Mouse (Mus musculus) brain, embryonic 14.5 days (tissue): ENCODE measurements around the gene Tspo2. TPM values are rescaled to one million over a fixed set of nuclear protein-coding genes. Genes with fewer than 3 reads are reported as not detected.
"Not testable (repeated sequence)": the region's sequence is repeated elsewhere in the genome, so short reads cannot be mapped to it uniquely, and the experiment has no call there.

Experiments used
- DNase-seq: peaks from one replicate; pipeline ENCODE4 v3.0.0-alpha.2; 2011; ENCODE audit warnings: low read depth
- CTCF ChIP-seq: fragments of 200-500 bp; IDR thresholded peaks from 2 replicates; pipeline ENCODE4 v1.5.1; 2012; ENCODE audit warnings: inconsistent platforms, mild to moderate bottlenecking, moderate library complexity, borderline replicate concordance; ENCODE audit not compliant: insufficient read depth, insufficient read length; ENCODE audit errors: extremely low read depth
- POLR2A ChIP-seq: fragments of 200-500 bp; IDR thresholded peaks from 2 replicates; pipeline ENCODE4 v1.6.1; 2012; ENCODE audit warnings: mild to moderate bottlenecking, inconsistent platforms, borderline replicate concordance; ENCODE audit not compliant: poor library complexity, insufficient read depth, insufficient read length, severe bottlenecking; ENCODE audit errors: extremely low read depth
- polyA plus RNA-seq: library from polyadenylated mRNA; depleted of rRNA; stranded (reverse); fragments of >200 nt; gene quantifications from 2 replicates; pipeline ENCODE4 v1.2.3, GENCODE M21; 2012; rRNA removed

Gene Tspo2
- 6.5 and 8.2 TPM in 2 replicates for polyA plus RNA-seq

GRCm38 (mm10) chr17:48451353-48451675, at the start of gene Tspo2:
Gene Tspo2, minus strand, starts transcription at chr17:48451522.
- TF ChIP-seq POLR2A (no peak), CTCF (no peak)

GRCm38 (mm10) chr17:48500846-48501445, 49.6 kb upstream of the Tspo2 start:
- no peak for DNase-seq
- TF ChIP-seq CTCF (no peak), POLR2A (no peak)

More at GRCm38 (mm10) chr17:48451353-48451675, at the start of gene Tspo2:
- DNase-seq: no peak

- no peak for TF ChIP-seq POLR2A
- no peak for TF ChIP-seq CTCF
- DNase-seq: no peak
These were observed 46.7 kb upstream of the Tspo2 start for GRCm38 (mm10) chr17:48497986-48498385.

GRCm38 (mm10) chr17:48493986-48494385, 42.7 kb upstream of the Tspo2 start:
- peak; percentile 37 for DNase-seq
- no peak for TF ChIP-seq POLR2A

GRCm38 (mm10) chr17:48493582-48493981, 42.3 kb upstream of the Tspo2 start:
- no peak for DNase-seq
- TF ChIP-seq CTCF (no peak), POLR2A (no peak)

- TF ChIP-seq CTCF: no peak
- no peak for TF ChIP-seq POLR2A
- no peak for DNase-seq
These were observed 41.3 kb upstream of the Tspo2 start for GRCm38 (mm10) chr17:48492621-48493020.

GRCm38 (mm10) chr17:48489466-48489865, 38.1 kb upstream of the Tspo2 start:
- TF ChIP-seq CTCF: no peak
- no peak for TF ChIP-seq POLR2A
- DNase-seq: no peak

- TF ChIP-seq POLR2A (no peak), CTCF (no peak)
- DNase-seq: no peak
These were observed 32.9 kb upstream of the Tspo2 start for GRCm38 (mm10) chr17:48484191-48484590.

GRCm38 (mm10) chr17:48483764-48484163, 32.4 kb upstream of the Tspo2 start:
- TF ChIP-seq CTCF (no peak), POLR2A (no peak)
- DNase-seq: no peak

- peak; percentile 50 for DNase-seq
- TF ChIP-seq POLR2A (no peak), CTCF (no peak)
These were observed 28.6 kb upstream of the Tspo2 start for GRCm38 (mm10) chr17:48479952-48480351.

- TF ChIP-seq CTCF (no peak), POLR2A (no peak)
- DNase-seq: no peak
These were observed 24.1 kb upstream of the Tspo2 start for GRCm38 (mm10) chr17:48475444-48475843.

GRCm38 (mm10) chr17:48474282-48474681, 23.0 kb upstream of the Tspo2 start:
- DNase-seq: not testable (repeated sequence)

- DNase-seq: peak; percentile 90
- peak; percentile 98 for TF ChIP-seq CTCF
- no peak for TF ChIP-seq POLR2A
These were observed 16.3 kb upstream of the Tspo2 start for GRCm38 (mm10) chr17:48467395-48468231.

GRCm38 (mm10) chr17:48466769-48467394, 15.6 kb upstream of the Tspo2 start:
- peak; percentile 14 for DNase-seq
- no peak for TF ChIP-seq POLR2A
- no peak for TF ChIP-seq CTCF

GRCm38 (mm10) chr17:48463391-48463790, 12.1 kb upstream of the Tspo2 start:
- DNase-seq: no peak
- no peak for TF ChIP-seq CTCF
- no peak for TF ChIP-seq POLR2A
